Mouse (Mus musculus): ENCODE measurements around the gene Wfdc12. TPM values are rescaled to one million over a fixed set of nuclear protein-coding genes. Genes with fewer than 3 reads are reported as not detected.
A peak's percentile ranks its signal among the peaks of the same experiment; 100 is the strongest.
"Not testable (repeated sequence)": the region's sequence is repeated elsewhere in the genome, so short reads cannot be mapped to it uniquely, and the experiment has no call there.

Gene Wfdc12
- total and polyA plus RNA-seq, 2 experiments: not detected

DNA sequence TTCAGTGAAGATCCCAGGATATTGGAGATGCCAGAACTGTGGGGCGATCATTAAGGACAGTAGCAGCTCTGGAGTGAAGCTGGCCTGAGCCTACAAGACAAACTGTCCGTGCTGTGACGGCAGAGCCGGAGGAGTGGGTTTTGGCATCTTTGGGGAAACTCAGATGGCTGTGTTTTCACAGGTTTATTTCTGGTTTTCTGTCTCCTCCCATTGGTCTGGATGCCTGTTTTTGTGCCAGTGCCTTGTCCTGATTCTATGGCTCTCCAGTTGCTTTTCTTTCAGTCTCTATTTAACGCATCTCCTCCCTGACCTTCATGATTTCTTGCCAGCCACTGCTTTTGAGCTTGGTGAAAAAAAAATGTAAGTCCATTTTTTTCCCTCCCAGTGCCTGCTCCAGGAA is 22.3 kb upstream of the Wfdc12 start:
- no peak overlapping the region for H3K27ac ChIP-seq (replicated peaks; ENCODE audit: insufficient read depth, low read depth, low read length)
- no peaks in the 10 kb centered on the region for H3K36me3 ChIP-seq (ENCODE audit: control insufficient read depth, insufficient read depth, low read length)
- no peak overlapping the region for H3K4me3 ChIP-seq (ENCODE audit: insufficient read depth, low read depth, low read length)
- peaks cover 2% of the 10 kb centered on the region; the same call in 1 of the 2 replicates for H3K27me3 ChIP-seq (ENCODE audit: control insufficient read depth, insufficient read depth, low read length)
- TF ChIP-seq POLR2A (IDR thresholded peaks at IDR 0.05; ENCODE audit: extremely low read depth, insufficient read depth, low read length) (no peak), CTCF (IDR thresholded peaks at IDR 0.05; ENCODE audit: low read depth, low read length) (no peak)
- no peak overlapping the region for H3K9ac ChIP-seq (ENCODE audit: low read depth, low read length)
- no peak for DNase-seq (ENCODE audit: extremely low read depth, low read depth, low spot score)
- H3K4me1 ChIP-seq (ENCODE audit: control insufficient read depth, insufficient read depth, low read length): no peaks in the 10 kb centered on the region
- 91% methylated on average over 5 of the region's 5 CpGs for WGBS
- no peaks in the 10 kb centered on the region for H3K79me2 ChIP-seq (ENCODE audit: control insufficient read depth, insufficient read depth, low read length)

DNA sequence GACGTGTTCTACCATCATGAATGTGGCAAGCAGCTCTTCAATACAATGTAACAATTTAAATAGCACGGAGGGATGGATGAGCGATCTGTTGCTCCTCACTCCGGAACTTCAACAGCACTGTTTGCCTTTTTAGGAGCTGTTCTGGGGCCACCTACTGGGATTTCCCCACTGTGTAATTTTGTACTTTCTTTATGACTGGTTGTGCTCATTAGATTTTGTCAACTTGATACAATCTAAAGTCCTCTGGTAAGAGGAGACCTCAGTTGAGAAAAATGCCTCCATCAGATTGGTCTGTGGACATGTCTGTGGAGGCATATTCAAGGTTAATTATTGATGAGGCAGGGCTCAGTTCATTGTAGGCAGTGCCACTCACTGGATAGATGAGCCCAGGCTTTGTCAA is 20.5 kb upstream of the Wfdc12 start:
- 89% methylated on average over 4 of the region's 4 CpGs for WGBS
- no peaks in the 10 kb centered on the region for H3K79me2 ChIP-seq (ENCODE audit: control insufficient read depth, insufficient read depth, low read length)
- no peak for DNase-seq (ENCODE audit: extremely low read depth, low read depth, low spot score)
- H3K27me3 ChIP-seq (ENCODE audit: control insufficient read depth, insufficient read depth, low read length): peaks cover 2% of the 10 kb centered on the region; the same call in 1 of the 2 replicates
- H3K4me3 ChIP-seq (ENCODE audit: insufficient read depth, low read depth, low read length): no peak overlapping the region
- no peak overlapping the region for H3K27ac ChIP-seq (replicated peaks; ENCODE audit: insufficient read depth, low read depth, low read length)
- no peaks in the 10 kb centered on the region for H3K4me1 ChIP-seq (ENCODE audit: control insufficient read depth, insufficient read depth, low read length)
- TF ChIP-seq POLR2A (IDR thresholded peaks at IDR 0.05; ENCODE audit: extremely low read depth, insufficient read depth, low read length) (no peak), CTCF (IDR thresholded peaks at IDR 0.05; ENCODE audit: low read depth, low read length) (no peak)
- H3K36me3 ChIP-seq (ENCODE audit: control insufficient read depth, insufficient read depth, low read length): no peaks in the 10 kb centered on the region
- H3K9ac ChIP-seq (ENCODE audit: low read depth, low read length): no peak overlapping the region

DNA sequence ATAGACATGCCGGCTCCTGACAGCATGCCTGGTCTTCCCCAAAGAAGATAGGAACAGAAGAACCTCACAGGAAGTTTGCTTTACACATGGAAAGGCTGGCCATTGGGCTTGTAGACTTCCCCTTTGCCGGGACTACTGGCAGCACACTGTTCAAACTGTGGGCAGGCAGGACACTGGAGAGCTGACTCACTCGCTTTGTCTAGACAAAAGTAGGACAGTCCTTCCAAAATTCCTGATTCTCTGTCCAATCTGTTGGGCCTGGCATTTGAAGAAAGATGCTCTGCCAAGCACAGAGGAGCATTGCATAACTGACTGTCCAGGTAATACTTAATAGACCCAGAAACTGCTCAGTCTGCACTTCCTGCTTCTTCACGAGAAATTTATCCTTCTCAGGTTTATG is 16.3 kb upstream of the Wfdc12 start:
- Histone ChIP-seq H3K27me3 (ENCODE audit: control insufficient read depth, insufficient read depth, low read length) (no peaks in the 10 kb centered on the region), H3K9ac (ENCODE audit: low read depth, low read length) (no peak overlapping the region), H3K27ac (replicated peaks; ENCODE audit: insufficient read depth, low read depth, low read length) (no peak overlapping the region), H3K4me1 (ENCODE audit: control insufficient read depth, insufficient read depth, low read length) (no peaks in the 10 kb centered on the region), H3K4me3 (ENCODE audit: insufficient read depth, low read depth, low read length) (no peak overlapping the region), H3K79me2 (ENCODE audit: control insufficient read depth, insufficient read depth, low read length) (no peaks in the 10 kb centered on the region), H3K36me3 (ENCODE audit: control insufficient read depth, insufficient read depth, low read length) (no peaks in the 10 kb centered on the region)
- no peak for TF ChIP-seq POLR2A (IDR thresholded peaks at IDR 0.05; ENCODE audit: extremely low read depth, insufficient read depth, low read length)
- TF ChIP-seq CTCF (IDR thresholded peaks at IDR 0.05; ENCODE audit: low read depth, low read length): no peak
- 48% methylated on average over 4 of the region's 4 CpGs for WGBS
- peak; percentile 21 for DNase-seq (ENCODE audit: extremely low read depth, low read depth, low spot score)

DNA sequence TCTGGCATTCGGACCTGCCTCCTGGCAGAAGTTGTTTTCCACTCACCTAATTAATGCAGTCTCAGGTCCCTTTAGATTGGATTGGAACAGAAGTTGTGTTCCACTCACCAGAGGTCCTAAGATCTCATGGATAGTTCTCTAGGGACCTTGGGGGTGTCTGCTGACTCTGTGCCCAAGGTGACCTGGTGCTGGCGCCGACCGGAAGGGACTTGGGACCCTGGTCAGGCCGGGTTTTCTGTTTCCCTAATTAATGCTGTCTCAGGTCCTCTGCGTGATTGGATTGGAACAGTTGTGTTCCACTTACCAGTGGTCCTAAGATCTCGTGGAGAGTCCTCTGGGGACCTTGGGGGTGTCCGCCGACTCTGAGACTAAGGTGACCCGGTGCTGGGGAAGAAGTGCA is 15.6 kb upstream of the Wfdc12 start:
- DNase-seq (ENCODE audit: extremely low read depth, low read depth, low spot score); H3K27ac ChIP-seq (replicated peaks; ENCODE audit: insufficient read depth, low read depth, low read length); H3K4me1 ChIP-seq (ENCODE audit: control insufficient read depth, insufficient read depth, low read length); H3K4me3 ChIP-seq (ENCODE audit: insufficient read depth, low read depth, low read length); H3K9ac ChIP-seq (ENCODE audit: low read depth, low read length); H3K27me3 ChIP-seq (ENCODE audit: control insufficient read depth, insufficient read depth, low read length); H3K36me3 ChIP-seq (ENCODE audit: control insufficient read depth, insufficient read depth, low read length); H3K79me2 ChIP-seq (ENCODE audit: control insufficient read depth, insufficient read depth, low read length): not testable (repeated sequence)
- 87% methylated on average over 10 of the region's 10 CpGs for WGBS

DNA sequence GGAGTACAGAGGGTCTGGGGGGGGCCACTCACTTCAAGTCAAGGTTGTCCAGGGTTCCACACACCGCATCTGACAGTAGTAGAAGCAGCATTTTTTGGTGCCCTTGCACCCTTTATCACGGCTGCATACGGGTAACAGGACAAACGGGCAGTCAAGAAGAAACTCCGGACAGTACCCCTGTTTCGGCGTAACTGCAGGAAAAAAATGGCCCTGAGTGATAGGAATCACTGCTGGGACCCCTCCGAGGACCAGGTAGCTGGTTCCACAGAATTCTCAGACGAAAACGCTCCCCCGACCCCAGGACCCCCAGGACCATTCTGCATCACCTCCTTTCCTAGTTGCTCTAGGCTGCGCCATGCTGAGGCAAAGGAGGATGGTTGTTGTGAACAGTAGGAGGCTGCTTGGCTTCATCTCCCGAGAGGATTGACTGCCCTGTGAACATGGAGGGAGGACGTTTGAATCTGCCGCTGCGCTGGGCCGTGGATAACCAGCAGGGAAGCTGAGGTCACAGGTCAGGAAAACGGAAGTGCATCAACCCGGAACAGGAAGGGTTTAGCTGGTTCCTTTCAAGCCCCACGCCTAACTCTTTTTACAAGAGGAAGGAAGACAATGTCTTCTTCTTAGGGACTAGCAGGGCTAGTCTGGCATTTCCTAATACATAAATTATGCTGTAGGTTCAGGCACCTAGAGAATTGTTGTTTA is 9.4 kb upstream of the Wfdc12 start, which contains the start of gene Wfdc15a:
Gene Wfdc15a, minus strand, starts transcription at position 505 of the 702 bp plus-strand sequence.
- no peaks in the 10 kb centered on the region for H3K79me2 ChIP-seq (ENCODE audit: control insufficient read depth, insufficient read depth, low read length)
- TF ChIP-seq CTCF (IDR thresholded peaks at IDR 0.05; ENCODE audit: low read depth, low read length) (no peak), POLR2A (IDR thresholded peaks at IDR 0.05; ENCODE audit: extremely low read depth, insufficient read depth, low read length) (no peak)
- H3K27me3 ChIP-seq (ENCODE audit: control insufficient read depth, insufficient read depth, low read length): no peaks in the 10 kb centered on the region
- H3K4me1 ChIP-seq (ENCODE audit: control insufficient read depth, insufficient read depth, low read length): no peaks in the 10 kb centered on the region
- no peak within 1 kb of the TSS for H3K27ac ChIP-seq (replicated peaks; ENCODE audit: insufficient read depth, low read depth, low read length)
- H3K4me3 ChIP-seq (ENCODE audit: insufficient read depth, low read depth, low read length): no peak within 1 kb of the TSS
- no peak for DNase-seq (ENCODE audit: extremely low read depth, low read depth, low spot score)
- 81% methylated on average over 20 of the region's 20 CpGs for WGBS
- H3K9ac ChIP-seq (ENCODE audit: low read depth, low read length): no peak within 1 kb of the TSS
- no peaks in the 10 kb centered on the region for H3K36me3 ChIP-seq (ENCODE audit: control insufficient read depth, insufficient read depth, low read length)

DNA sequence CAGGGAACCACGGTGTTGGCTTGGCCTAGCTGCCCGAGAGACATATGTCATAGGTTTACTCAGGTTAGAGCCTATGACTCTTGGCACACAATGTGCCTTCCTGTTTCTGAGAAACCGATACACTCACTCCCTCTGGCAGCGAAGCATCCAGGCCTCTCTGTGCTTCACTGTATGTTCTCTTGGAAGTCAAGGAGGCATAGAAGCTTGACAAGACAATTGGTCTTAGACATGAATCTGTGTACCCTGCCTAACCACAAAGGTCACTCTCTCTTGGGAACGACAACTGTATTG is 6.2 kb upstream of the Wfdc12 start:
- Histone ChIP-seq H3K79me2 (ENCODE audit: control insufficient read depth, insufficient read depth, low read length) (no peaks in the 10 kb centered on the region), H3K27ac (replicated peaks; ENCODE audit: insufficient read depth, low read depth, low read length) (no peak overlapping the region), H3K36me3 (ENCODE audit: control insufficient read depth, insufficient read depth, low read length) (no peaks in the 10 kb centered on the region), H3K27me3 (ENCODE audit: control insufficient read depth, insufficient read depth, low read length) (no peaks in the 10 kb centered on the region), H3K9ac (ENCODE audit: low read depth, low read length) (no peak overlapping the region), H3K4me3 (ENCODE audit: insufficient read depth, low read depth, low read length) (no peak overlapping the region), H3K4me1 (ENCODE audit: control insufficient read depth, insufficient read depth, low read length) (no peaks in the 10 kb centered on the region)
- TF ChIP-seq CTCF (IDR thresholded peaks at IDR 0.05; ENCODE audit: low read depth, low read length) (no peak), POLR2A (IDR thresholded peaks at IDR 0.05; ENCODE audit: extremely low read depth, insufficient read depth, low read length) (no peak)
- no peak for DNase-seq (ENCODE audit: extremely low read depth, low read depth, low spot score)
- 71% methylated on average over 5 of the region's 5 CpGs for WGBS
